In genomic region chr8:117596777-117597176, GRCm38 (mm10) we compare ENCODE assay signal across 14 mouse cellular contexts.
"Had no signal": no experiment of that assay in that cellular context is flagged by ENCODE, and none has a peak within 500 bp of the region (broad histone marks: within the 10 kb centered on the region; RNA-seq: fewer than 3 reads in every experiment).

No protein-coding gene starts in this region.

- H3K4me1 ChIP-seq: limb, embryonic 10.5 days; midbrain, embryonic 12.5 days; neural tube, embryonic 15.5 days had no signal

- H3K27me3 ChIP-seq: midbrain, embryonic 12.5 days; neural tube, embryonic 15.5 days had no signal

- H3K9me3 ChIP-seq: limb, embryonic 10.5 days; midbrain, embryonic 12.5 days; neural tube, embryonic 15.5 days had no signal

- H3K27ac ChIP-seq: left cerebral cortex, adult 2 months; limb, embryonic 10.5 days; midbrain, embryonic 12.5 days; neural tube, embryonic 15.5 days had no signal

- DNase-seq: kidney, adult 8-10 months; kidney, postnatal 25 days; lung, adult 18-20 months; right cerebral cortex, adult 18-20 months; right cerebral cortex, postnatal 4 days; spleen, adult 18-20 months; thymus, adult 18-20 months; thymus, postnatal 14 days had no signal

- H3K36me3 ChIP-seq: midbrain, embryonic 12.5 days; neural tube, embryonic 15.5 days had no signal

- H3K4me3 ChIP-seq: left cerebral cortex, adult 2 months; limb, embryonic 10.5 days; midbrain, embryonic 12.5 days; myocyte; neural tube, embryonic 15.5 days had no signal

- ATAC-seq: intestine, postnatal 0 days had no signal

- H3K4me2 ChIP-seq: midbrain, embryonic 12.5 days; neural tube, embryonic 15.5 days had no signal

- H3K9ac ChIP-seq: midbrain, embryonic 12.5 days; neural tube, embryonic 15.5 days had no signal
